Mouse (Mus musculus): ENCODE results near the gene Smc4. TPM values are rescaled to one million over a fixed set of nuclear protein-coding genes. Genes with fewer than 3 reads are reported as not detected.

Smc4 gene
- 152 and 154 TPM in 2 replicates for polyA plus RNA-seq (2014; fragmentation: Nextera tagmentation; extraction: Ambion mirVana)

- Histone ChIP-seq H3K27ac (ENCODE audit: low read length) (peak within 1 kb of the TSS; percentile 96), H3K27me3 (ENCODE audit: control insufficient read depth, insufficient read depth, low read length) (no peaks in the 10 kb centered on the region), H3K4me2 (replicated peaks; ENCODE audit: low read depth, low read length) (peak within 1 kb of the TSS; percentile 84), H3K9ac (replicated peaks; ENCODE audit: low read depth, low read length) (peak within 1 kb of the TSS; percentile 93), H3K36me3 (ENCODE audit: control insufficient read depth, insufficient read depth, low read length) (peaks cover 3% of the 10 kb centered on the region; the same call in 1 of the 2 replicates), H3K9me3 (ENCODE audit: control insufficient read depth, low read depth, low read length) (no peaks in the 10 kb centered on the region), H3K4me3 (ENCODE audit: low read depth, low read length) (peak within 1 kb of the TSS; percentile 98), H3K4me1 (ENCODE audit: control insufficient read depth, insufficient read depth, low read length) (peaks cover 8% of the 10 kb centered on the region)
- WGBS, result under 1% methylated on average over 74 of the region's 76 CpGs
- peak; percentile 95 for ATAC-seq (ENCODE audit: insufficient number of reproducible peaks, insufficient read depth, low FRiP score, low read depth)
Measured at GRCm38 (mm10) chr3:69004437-69005337, at the start of gene Smc4, which contains the start of gene Ift80. Gene Smc4 (plus strand): TSS chr3:69004738. Gene Ift80 (minus strand): TSS chr3:69004570.

GRCm38 (mm10) chr3:68956454-68956853, 48.1 kb upstream of the Smc4 start:
- peaks cover 4% of the 10 kb centered on the region; the same call in 1 of the 2 replicates for H3K4me1 ChIP-seq (ENCODE audit: control insufficient read depth, insufficient read depth, low read length)
- H3K27ac ChIP-seq (ENCODE audit: low read length), result no peak overlapping the region

DNA sequence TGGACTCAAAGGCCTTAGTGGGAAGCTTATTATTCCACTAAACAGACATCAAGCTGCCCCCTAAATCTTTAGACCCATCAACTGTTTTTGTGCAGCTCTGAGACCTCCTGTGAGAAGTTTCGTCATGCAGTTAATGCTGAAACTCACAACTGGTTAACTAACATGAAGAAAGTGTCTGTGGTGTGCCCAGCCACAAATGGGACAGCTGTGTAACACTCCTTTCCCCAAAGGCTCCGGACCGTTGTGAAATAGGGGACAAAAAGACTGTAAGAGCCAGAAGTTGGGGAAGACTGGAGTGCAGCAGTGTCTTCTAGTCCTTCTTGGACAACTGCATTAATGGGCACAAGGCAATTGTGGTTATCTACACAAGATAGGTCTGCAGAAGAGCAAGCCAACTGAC, 47.1 kb upstream of the Smc4 start:
- ATAC-seq (ENCODE audit: insufficient number of reproducible peaks, insufficient read depth, low FRiP score, low read depth), result no peak

More at GRCm38 (mm10) chr3:68956454-68956853, 48.1 kb upstream of the Smc4 start:
- no peak overlapping the region for H3K4me2 ChIP-seq (replicated peaks; ENCODE audit: low read depth, low read length)
- H3K9me3 ChIP-seq (ENCODE audit: control insufficient read depth, low read depth, low read length), result no peaks in the 10 kb centered on the region
- H3K9ac ChIP-seq (replicated peaks; ENCODE audit: low read depth, low read length), result no peak overlapping the region
- no peak for ATAC-seq (ENCODE audit: insufficient number of reproducible peaks, insufficient read depth, low FRiP score, low read depth)
- no peak overlapping the region for H3K4me3 ChIP-seq (ENCODE audit: low read depth, low read length)
- 52% methylated on average over 4 of the region's 4 CpGs for WGBS
- H3K27me3 ChIP-seq (ENCODE audit: control insufficient read depth, insufficient read depth, low read length), result no peaks in the 10 kb centered on the region
- no peaks in the 10 kb centered on the region for H3K36me3 ChIP-seq (ENCODE audit: control insufficient read depth, insufficient read depth, low read length)

GRCm38 (mm10) chr3:68964682-68965081, 39.9 kb upstream of the Smc4 start:
- no peak for ATAC-seq (ENCODE audit: insufficient number of reproducible peaks, insufficient read depth, low FRiP score, low read depth)
- Histone ChIP-seq H3K9me3 (ENCODE audit: control insufficient read depth, low read depth, low read length) (no peaks in the 10 kb centered on the region), H3K27me3 (ENCODE audit: control insufficient read depth, insufficient read depth, low read length) (no peaks in the 10 kb centered on the region), H3K4me2 (replicated peaks; ENCODE audit: low read depth, low read length) (no peak overlapping the region), H3K27ac (ENCODE audit: low read length) (no peak overlapping the region), H3K36me3 (ENCODE audit: control insufficient read depth, insufficient read depth, low read length) (no peaks in the 10 kb centered on the region; the same call in none of the 2 replicates), H3K4me3 (ENCODE audit: low read depth, low read length) (no peak overlapping the region), H3K9ac (replicated peaks; ENCODE audit: low read depth, low read length) (no peak overlapping the region), H3K4me1 (ENCODE audit: control insufficient read depth, insufficient read depth, low read length) (no peaks in the 10 kb centered on the region)

More for the DNA sequence above, 47.1 kb upstream of the Smc4 start:
- Histone ChIP-seq H3K9me3 (ENCODE audit: control insufficient read depth, low read depth, low read length) (no peaks in the 10 kb centered on the region), H3K36me3 (ENCODE audit: control insufficient read depth, insufficient read depth, low read length) (no peaks in the 10 kb centered on the region; the same call in 1 of the 2 replicates), H3K27ac (ENCODE audit: low read length) (no peak overlapping the region), H3K4me1 (ENCODE audit: control insufficient read depth, insufficient read depth, low read length) (peaks cover 4% of the 10 kb centered on the region; the same call in 1 of the 2 replicates), H3K4me3 (ENCODE audit: low read depth, low read length) (no peak overlapping the region), H3K9ac (replicated peaks; ENCODE audit: low read depth, low read length) (no peak overlapping the region), H3K4me2 (replicated peaks; ENCODE audit: low read depth, low read length) (no peak overlapping the region), H3K27me3 (ENCODE audit: control insufficient read depth, insufficient read depth, low read length) (no peaks in the 10 kb centered on the region)
- WGBS, result 90% methylated on average over 3 of the region's 3 CpGs

GRCm38 (mm10) chr3:68966527-68967285, 37.8 kb upstream of the Smc4 start:
- H3K27me3 ChIP-seq (ENCODE audit: control insufficient read depth, insufficient read depth, low read length), result no peaks in the 10 kb centered on the region
- WGBS, result 90% methylated on average over 6 of the region's 6 CpGs
- H3K4me2 ChIP-seq (replicated peaks; ENCODE audit: low read depth, low read length), result no peak overlapping the region
- H3K36me3 ChIP-seq (ENCODE audit: control insufficient read depth, insufficient read depth, low read length), result no peaks in the 10 kb centered on the region; the same call in none of the 2 replicates
- no peak for ATAC-seq (ENCODE audit: insufficient number of reproducible peaks, insufficient read depth, low FRiP score, low read depth)
- H3K9ac ChIP-seq (replicated peaks; ENCODE audit: low read depth, low read length), result no peak overlapping the region
- H3K4me1 ChIP-seq (ENCODE audit: control insufficient read depth, insufficient read depth, low read length), result no peaks in the 10 kb centered on the region
- H3K27ac ChIP-seq (ENCODE audit: low read length), result no peak overlapping the region
- H3K4me3 ChIP-seq (ENCODE audit: low read depth, low read length), result no peak overlapping the region
- H3K9me3 ChIP-seq (ENCODE audit: control insufficient read depth, low read depth, low read length), result no peaks in the 10 kb centered on the region

DNA sequence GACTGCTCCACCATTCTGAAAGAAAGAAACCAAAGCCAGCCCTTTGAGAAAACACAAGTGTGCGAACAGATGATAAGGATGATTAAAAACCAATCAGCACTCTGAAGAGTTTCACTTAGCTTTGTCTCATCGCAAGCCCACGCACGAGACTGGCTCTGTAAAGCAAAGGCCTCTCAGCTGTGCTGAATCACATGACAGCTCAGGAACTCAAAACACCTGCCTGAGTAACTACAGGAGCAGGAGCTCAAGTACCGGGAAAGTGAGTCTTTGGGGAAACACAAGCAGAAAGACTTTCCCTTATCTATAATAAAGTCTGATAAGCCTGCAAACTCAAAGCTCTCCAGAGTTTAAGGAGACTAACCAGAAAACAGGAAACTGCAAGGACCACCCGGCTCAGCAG, 37.1 kb upstream of the Smc4 start:
- H3K9ac ChIP-seq (replicated peaks; ENCODE audit: low read depth, low read length), result no peak overlapping the region

DNA sequence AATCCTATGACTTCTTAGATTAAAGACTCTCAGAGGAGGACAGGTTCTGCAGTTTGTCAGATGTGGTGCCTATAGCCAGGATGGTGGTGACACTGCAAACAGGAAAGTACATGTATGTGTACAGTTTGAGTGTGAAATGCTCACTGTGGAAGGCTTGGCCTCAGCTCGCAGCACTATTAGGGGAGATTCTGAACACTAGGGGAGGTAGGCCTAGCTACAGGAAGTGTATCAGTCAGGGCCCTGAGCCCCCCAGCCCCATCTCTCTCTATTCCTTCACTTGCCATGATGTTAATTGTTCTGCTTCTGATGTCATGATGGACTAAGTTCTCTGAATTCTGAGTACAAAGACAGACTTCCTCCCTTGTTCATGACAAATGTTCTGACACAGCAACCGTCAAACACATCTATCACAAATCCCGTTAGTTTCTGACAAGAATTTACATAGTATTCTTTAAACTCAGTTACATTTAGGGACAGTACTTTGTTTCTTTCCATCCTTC, 35.4 kb upstream of the Smc4 start:
- H3K9me3 ChIP-seq (ENCODE audit: control insufficient read depth, low read depth, low read length), result no peaks in the 10 kb centered on the region
- H3K36me3 ChIP-seq (ENCODE audit: control insufficient read depth, insufficient read depth, low read length), result no peaks in the 10 kb centered on the region; the same call in none of the 2 replicates
- no peak for ATAC-seq (ENCODE audit: insufficient number of reproducible peaks, insufficient read depth, low FRiP score, low read depth)
- no peak overlapping the region for H3K4me2 ChIP-seq (replicated peaks; ENCODE audit: low read depth, low read length)
- WGBS, result 72% methylated on average over 3 of the region's 3 CpGs
- H3K4me3 ChIP-seq (ENCODE audit: low read depth, low read length), result no peak overlapping the region
- no peak overlapping the region for H3K27ac ChIP-seq (ENCODE audit: low read length)
- no peaks in the 10 kb centered on the region for H3K27me3 ChIP-seq (ENCODE audit: control insufficient read depth, insufficient read depth, low read length)
- no peak overlapping the region for H3K9ac ChIP-seq (replicated peaks; ENCODE audit: low read depth, low read length)
- H3K4me1 ChIP-seq (ENCODE audit: control insufficient read depth, insufficient read depth, low read length), result no peaks in the 10 kb centered on the region

More for the DNA sequence above, 37.1 kb upstream of the Smc4 start:
- Histone ChIP-seq H3K4me2 (replicated peaks; ENCODE audit: low read depth, low read length) (no peak overlapping the region), H3K4me1 (ENCODE audit: control insufficient read depth, insufficient read depth, low read length) (no peaks in the 10 kb centered on the region), H3K36me3 (ENCODE audit: control insufficient read depth, insufficient read depth, low read length) (no peaks in the 10 kb centered on the region; the same call in none of the 2 replicates), H3K9me3 (ENCODE audit: control insufficient read depth, low read depth, low read length) (no peaks in the 10 kb centered on the region), H3K27me3 (ENCODE audit: control insufficient read depth, insufficient read depth, low read length) (no peaks in the 10 kb centered on the region), H3K27ac (ENCODE audit: low read length) (no peak overlapping the region), H3K4me3 (ENCODE audit: low read depth, low read length) (no peak overlapping the region)
- 0 out of 2 replicates have a peak, but pooled peaks have one; percentile 58 for ATAC-seq (ENCODE audit: insufficient number of reproducible peaks, insufficient read depth, low FRiP score, low read depth)
- WGBS, result 51% methylated on average over 6 of the region's 6 CpGs

GRCm38 (mm10) chr3:68973574-68973973, 31.0 kb upstream of the Smc4 start:
- no peaks in the 10 kb centered on the region for H3K4me1 ChIP-seq (ENCODE audit: control insufficient read depth, insufficient read depth, low read length)
- H3K36me3 ChIP-seq (ENCODE audit: control insufficient read depth, insufficient read depth, low read length), result no peaks in the 10 kb centered on the region
- no peak for ATAC-seq (ENCODE audit: insufficient number of reproducible peaks, insufficient read depth, low FRiP score, low read depth)
- 52% methylated on average over 1 of the region's 1 CpGs for WGBS
- H3K27me3 ChIP-seq (ENCODE audit: control insufficient read depth, insufficient read depth, low read length), result no peaks in the 10 kb centered on the region
- no peak overlapping the region for H3K27ac ChIP-seq (ENCODE audit: low read length)
- H3K4me3 ChIP-seq (ENCODE audit: low read depth, low read length), result no peak overlapping the region
- no peak overlapping the region for H3K9ac ChIP-seq (replicated peaks; ENCODE audit: low read depth, low read length)
- no peaks in the 10 kb centered on the region for H3K9me3 ChIP-seq (ENCODE audit: control insufficient read depth, low read depth, low read length)
- no peak overlapping the region for H3K4me2 ChIP-seq (replicated peaks; ENCODE audit: low read depth, low read length)
